10 mouse cellular contexts compared by ENCODE assay signal in genomic region chr13:29982400-29982799, GRCm38 (mm10). TPM values are rescaled to one million over a fixed set of nuclear protein-coding genes. Genes with fewer than 3 reads are reported as not detected.
DNase-seq lines count a peak whose midpoint lies in the region; ATAC-seq and TF ChIP-seq lines count a peak whose summit lies in the region.
"Had no signal": no experiment of that assay in that cellular context is flagged by ENCODE, and none has a peak within 500 bp of the region (broad histone marks: within the 10 kb centered on the region; RNA-seq: fewer than 3 reads in every experiment).

No protein-coding gene starts in this region.

- no peak for TF ChIP-seq POLR2A in MEL (IDR thresholded peaks at IDR 0.05; ENCODE audit: control insufficient read depth in 1 of 2, insufficient read depth in 1 of 2, low read depth in 1 of 2, low read length in 2 of 2, poor library complexity in 1 of 2)

- WGBS in forebrain, embryonic 13.5 days: 77% methylated on average over 3 of the region's 3 CpGs
- WGBS in forebrain, postnatal 0 days: 68% methylated on average over 3 of the region's 3 CpGs
- 37% methylated on average over 3 of the region's 3 CpGs for WGBS in kidney, embryonic 16.5 days
- WGBS in limb, embryonic 13.5 days: 49% methylated on average over 3 of the region's 3 CpGs

- peaks cover 28% of the 10 kb centered on the region for H3K4me1 ChIP-seq in forebrain, embryonic 13.5 days
- 0 out of 2 replicates have a peak, but pooled peaks cover 3% of the 10 kb centered on the region for H3K4me1 ChIP-seq in forebrain, postnatal 0 days (ENCODE audit: insufficient read depth)
- H3K4me1 ChIP-seq in kidney, embryonic 16.5 days (ENCODE audit: insufficient read depth, low read length): peaks cover 45% of the 10 kb centered on the region
- peaks cover 20 to 30% of the 10 kb centered on the region in 2 experiments for H3K4me1 ChIP-seq in MEL (ENCODE audit: control insufficient read depth in 1 of 2, insufficient read depth in 2 of 2, low read length in 2 of 2)
- H3K4me1 ChIP-seq in limb, embryonic 13.5 days: peaks cover 51% of the 10 kb centered on the region

- no peak overlapping the region for H3K27ac ChIP-seq in forebrain, embryonic 13.5 days
- no peak overlapping the region for H3K27ac ChIP-seq in forebrain, postnatal 0 days (ENCODE audit: low read depth, low read length)
- H3K27ac ChIP-seq in kidney, embryonic 16.5 days (ENCODE audit: low read length): no peak overlapping the region
- no peak overlapping the region for H3K27ac ChIP-seq in MEL (ENCODE audit: control insufficient read depth, low read depth, low read length)
- H3K27ac ChIP-seq in limb, embryonic 13.5 days: no peak overlapping the region

- no peak overlapping the region for H3K4me3 ChIP-seq in forebrain, embryonic 13.5 days
- H3K4me3 ChIP-seq in forebrain, postnatal 0 days (ENCODE audit: low read depth, low read length): no peak overlapping the region
- H3K4me3 ChIP-seq in kidney, embryonic 16.5 days (ENCODE audit: low read length): no peak overlapping the region
- peak overlapping the region in 1 of 2 experiments; percentile 96; a peak in 2 of 4 replicates for H3K4me3 ChIP-seq in MEL (ENCODE audit: control insufficient read depth in 1 of 2, insufficient read depth in 1 of 2, low read depth in 2 of 2, low read length in 2 of 2)
- H3K4me3 ChIP-seq in limb, embryonic 13.5 days: 0 out of 2 replicates have a peak overlapping the region, but pooled peaks have one; percentile 10

- no peak for ATAC-seq in forebrain, embryonic 13.5 days
- no peak for ATAC-seq in forebrain, postnatal 0 days
- no peak for ATAC-seq in kidney, embryonic 16.5 days (ENCODE audit: low FRiP score, low TSS enrichment)
- ATAC-seq in limb, embryonic 13.5 days (ENCODE audit: low FRiP score, low read depth): no peak
- no peak for ATAC-seq in frontal cortex, adult (ENCODE audit: low TSS enrichment)
- ATAC-seq: forebrain, embryonic 15.5 days had no signal

- no peak for TF ChIP-seq RAD21 in MEL (IDR thresholded peaks at IDR 0.05; ENCODE audit: low read depth, low read length)

- peak; percentile 46 to 55; a peak in 3 of 4 replicates for TF ChIP-seq EP300 in MEL (IDR thresholded peaks at IDR 0.05; ENCODE audit: low read depth in 1 of 2, low read length in 2 of 2)

- no peaks in the 10 kb centered on the region for H3K9me3 ChIP-seq in forebrain, embryonic 13.5 days (replicated peaks)
- no peaks in the 10 kb centered on the region for H3K9me3 ChIP-seq in forebrain, postnatal 0 days (ENCODE audit: low read length)
- H3K9me3 ChIP-seq in kidney, embryonic 16.5 days (ENCODE audit: low read length): no peaks in the 10 kb centered on the region
- no peaks in the 10 kb centered on the region for H3K9me3 ChIP-seq in MEL (replicated peaks; ENCODE audit: insufficient read depth, low read length)
- no peaks in the 10 kb centered on the region for H3K9me3 ChIP-seq in limb, embryonic 13.5 days
- H3K9me3 ChIP-seq: forebrain, embryonic 15.5 days; hindbrain, embryonic 15.5 days had no signal

- no peaks in the 10 kb centered on the region for H3K27me3 ChIP-seq in forebrain, embryonic 13.5 days
- no peaks in the 10 kb centered on the region for H3K27me3 ChIP-seq in forebrain, postnatal 0 days (ENCODE audit: insufficient read depth, low read length)
- H3K27me3 ChIP-seq in kidney, embryonic 16.5 days (ENCODE audit: insufficient read depth, low read length): no peaks in the 10 kb centered on the region
- no peaks in the 10 kb centered on the region for H3K27me3 ChIP-seq in MEL (ENCODE audit: control insufficient read depth in 1 of 2, insufficient read depth in 2 of 2, low read length in 2 of 2)
- no peaks in the 10 kb centered on the region for H3K27me3 ChIP-seq in limb, embryonic 13.5 days
- H3K27me3 ChIP-seq: forebrain, embryonic 15.5 days had no signal

- H3K4me2 ChIP-seq in forebrain, embryonic 13.5 days: peak overlapping the region; percentile 27
- no peak overlapping the region for H3K4me2 ChIP-seq in forebrain, postnatal 0 days (ENCODE audit: low read depth)
- 0 out of 2 replicates have a peak overlapping the region, but pooled peaks have one; percentile 8 for H3K4me2 ChIP-seq in kidney, embryonic 16.5 days (replicated peaks; ENCODE audit: low read depth, low read length)
- peak overlapping the region; percentile 40; the same call in 1 of the 2 replicates for H3K4me2 ChIP-seq in limb, embryonic 13.5 days (replicated peaks)

- no peak for TF ChIP-seq CTCF in forebrain, postnatal 0 days (IDR thresholded peaks at IDR 0.05; ENCODE audit: low read depth)
- no peak for TF ChIP-seq CTCF in MEL (IDR thresholded peaks at IDR 0.05 in 2 of 3, conservative IDR thresholded peaks at IDR 0.05 in 1 of 3; ENCODE audit: control insufficient read depth in 1 of 3, insufficient read depth in 1 of 3, low read depth in 2 of 3, low read length in 3 of 3, poor library complexity in 1 of 3, severe bottlenecking in 1 of 3)

- H3K79me2 ChIP-seq in MEL (ENCODE audit: control insufficient read depth, insufficient read depth, low read length, poor library complexity): peaks cover 77% of the 10 kb centered on the region

- H3K9ac ChIP-seq in forebrain, embryonic 13.5 days: no peak overlapping the region
- no peak overlapping the region for H3K9ac ChIP-seq in forebrain, postnatal 0 days
- peak overlapping the region; percentile 25; the same call in 1 of the 2 replicates for H3K9ac ChIP-seq in kidney, embryonic 16.5 days (replicated peaks; ENCODE audit: low read length)
- H3K9ac ChIP-seq in MEL (ENCODE audit: control insufficient read depth, low read depth, low read length, poor library complexity, severe bottlenecking): no peak overlapping the region; the same call in 1 of the 2 replicates
- no peak overlapping the region for H3K9ac ChIP-seq in limb, embryonic 13.5 days

- DNase-seq in forebrain, postnatal 0 days: no peak
- no peak for DNase-seq in kidney, postnatal 14 days
- DNase-seq in MEL (ENCODE audit: low read depth, low spot score): peak; percentile 37
- no peak for DNase-seq in adrenal gland, postnatal 14 days

- H3K36me3 ChIP-seq in forebrain, embryonic 13.5 days (ENCODE audit: poor library complexity, severe bottlenecking): peaks cover 23% of the 10 kb centered on the region
- no peaks in the 10 kb centered on the region for H3K36me3 ChIP-seq in forebrain, postnatal 0 days (ENCODE audit: insufficient read depth)
- peaks cover 7% of the 10 kb centered on the region for H3K36me3 ChIP-seq in kidney, embryonic 16.5 days (ENCODE audit: insufficient read depth, low read length)
- peaks cover 0 to 33% of the 10 kb centered on the region in 2 experiments for H3K36me3 ChIP-seq in MEL (ENCODE audit: control insufficient read depth in 1 of 2, insufficient read depth in 2 of 2, low read length in 2 of 2)
- peaks cover 16% of the 10 kb centered on the region for H3K36me3 ChIP-seq in limb, embryonic 13.5 days
- H3K36me3 ChIP-seq: forebrain, embryonic 15.5 days; hindbrain, embryonic 15.5 days had no signal

TF ChIP-seq in MEL, 35 proteins besides CTCF, POLR2A, EP300 and RAD21 (continues in another document):
- TF ChIP-seq GABPA (IDR thresholded peaks at IDR 0.05; ENCODE audit: low read depth, low read length) (no peak), POLR2AphosphoS5 (IDR thresholded peaks at IDR 0.05; ENCODE audit: borderline replicate concordance, low read depth, low read length) (no peak), USF2 (IDR thresholded peaks at IDR 0.05; ENCODE audit: borderline replicate concordance in 1 of 2, insufficient read depth in 1 of 2, low read depth in 1 of 2, low read length in 2 of 2) (no peak), ZKSCAN1 (IDR thresholded peaks at IDR 0.05; ENCODE audit: low read depth, low read length) (no peak), ELF1 (IDR thresholded peaks at IDR 0.05; ENCODE audit: low read depth, low read length) (no peak), USF1 (IDR thresholded peaks at IDR 0.05; ENCODE audit: low read depth, low read length) (no peak), CHD2 (IDR thresholded peaks at IDR 0.05; ENCODE audit: low read length) (no peak), TCF12 (IDR thresholded peaks at IDR 0.05; ENCODE audit: low read depth, low read length) (peak; percentile 52; the same call in 1 of the 2 replicates), UBTF (IDR thresholded peaks at IDR 0.05; ENCODE audit: borderline replicate concordance, insufficient read depth, low read depth, low read length) (no peak), SIN3A (IDR thresholded peaks at IDR 0.05; ENCODE audit: low read length) (no peak; the same call in 1 of the 2 replicates), POLR2AphosphoS2 (IDR thresholded peaks at IDR 0.05; ENCODE audit: low read length) (no peak), NELFE (IDR thresholded peaks at IDR 0.05; ENCODE audit: low read depth, low read length) (no peak), RCOR1 (IDR thresholded peaks at IDR 0.05; ENCODE audit: low read depth, low read length) (peak; percentile 68; the same call in 1 of the 2 replicates), MAFK (IDR thresholded peaks at IDR 0.05; ENCODE audit: borderline replicate concordance, low read depth, low read length) (no peak), MYB (IDR thresholded peaks at IDR 0.05; ENCODE audit: low read depth, low read length) (no peak), JUND (IDR thresholded peaks at IDR 0.05; ENCODE audit: low read depth, low read length) (no peak), MEF2A (IDR thresholded peaks at IDR 0.05; ENCODE audit: extremely low read depth, insufficient replicate concordance, low read depth, low read length, poor library complexity, severe bottlenecking) (no peak), ETS1 (IDR thresholded peaks at IDR 0.05; ENCODE audit: low read depth, low read length) (peak; percentile 47; the same call in 1 of the 2 replicates), KAT2A (conservative IDR thresholded peaks at IDR 0.05; ENCODE audit: low read depth, low read length) (no peak), GATA1 (IDR thresholded peaks at IDR 0.05; ENCODE audit: low read depth, low read length) (peak; percentile 54), SMC3 (IDR thresholded peaks at IDR 0.05; ENCODE audit: low read depth, low read length) (no peak), E2F4 (IDR thresholded peaks at IDR 0.05; ENCODE audit: borderline replicate concordance, low read depth, low read length) (no peak), ZC3H11A (IDR thresholded peaks at IDR 0.05; ENCODE audit: low read depth, low read length) (no peak)

RNA-seq across cellular contexts. Expression of gene E2f3, which starts 3.5 kb away (rescaled TPM):
- polyA plus RNA-seq in forebrain, embryonic 13.5 days (2015; fragmentation: Nextera tagmentation; extraction: Ambion mirVana): 11.5 and 12.4 TPM in 2 replicates
- total RNA-seq in forebrain, postnatal 0 days (2014; rRNA removed): 8.5 and 11.3 TPM in 2 replicates
- polyA plus RNA-seq in forebrain, postnatal 0 days (2015; fragmentation: Nextera tagmentation; extraction: Ambion mirVana): 2.5 and 3.5 TPM in 2 replicates
- polyA plus RNA-seq in kidney, embryonic 16.5 days (2015; fragmentation: Nextera tagmentation; extraction: Ambion mirVana): 14.6 and 15.8 TPM in 2 replicates
- total RNA-seq in MEL (2012; rRNA removed): 12.4 and 12.8 TPM in 2 replicates
- polyA plus RNA-seq in MEL (2012; ENCODE audit: insufficient read depth in 1 of 2, insufficient read length in 2 of 2, low read depth in 1 of 2, low replicate concordance in 2 of 2, missing spikeins in 1 of 2): 10 to 100 TPM in 1 of 2 experiments, not detected in 1; 20.0 TPM
- polyA plus RNA-seq in limb, embryonic 13.5 days (2015; fragmentation: Nextera tagmentation; extraction: Ambion mirVana): 12.6 and 13.6 TPM in 2 replicates
- 11.5 and 12.3 TPM in 2 replicates for total RNA-seq in adrenal gland, postnatal 14 days (2021)
